Mouse (Mus musculus): ENCODE data around the gene B3gnt3.
"Not testable (repeated sequence)": the region's sequence is repeated elsewhere in the genome, so short reads cannot be mapped to it uniquely, and the experiment has no call there.

The B3gnt3 gene

DNA sequence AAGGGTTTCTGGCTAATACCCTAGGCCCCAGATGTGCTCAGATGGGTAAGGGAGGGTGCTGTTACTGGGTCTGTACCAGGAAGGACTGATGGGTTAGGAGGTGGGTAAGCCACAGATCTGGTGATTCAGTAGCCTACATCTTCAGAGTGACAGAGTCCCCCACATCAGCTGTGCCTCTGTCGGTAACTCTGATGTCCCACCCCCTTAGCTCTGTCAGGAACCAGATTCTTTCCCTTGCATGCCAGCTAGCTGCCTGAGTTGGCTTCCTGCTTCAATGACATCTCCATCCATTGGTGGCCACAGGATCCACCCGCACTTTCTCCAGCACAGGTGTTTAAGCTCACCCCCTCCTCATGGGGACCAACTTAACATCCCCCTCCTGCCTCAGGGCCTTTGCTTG is 10.0 kb upstream of the B3gnt3 start:
- no peak for DNase-seq (ENCODE audit: low spot score in 2 of 2)

DNA sequence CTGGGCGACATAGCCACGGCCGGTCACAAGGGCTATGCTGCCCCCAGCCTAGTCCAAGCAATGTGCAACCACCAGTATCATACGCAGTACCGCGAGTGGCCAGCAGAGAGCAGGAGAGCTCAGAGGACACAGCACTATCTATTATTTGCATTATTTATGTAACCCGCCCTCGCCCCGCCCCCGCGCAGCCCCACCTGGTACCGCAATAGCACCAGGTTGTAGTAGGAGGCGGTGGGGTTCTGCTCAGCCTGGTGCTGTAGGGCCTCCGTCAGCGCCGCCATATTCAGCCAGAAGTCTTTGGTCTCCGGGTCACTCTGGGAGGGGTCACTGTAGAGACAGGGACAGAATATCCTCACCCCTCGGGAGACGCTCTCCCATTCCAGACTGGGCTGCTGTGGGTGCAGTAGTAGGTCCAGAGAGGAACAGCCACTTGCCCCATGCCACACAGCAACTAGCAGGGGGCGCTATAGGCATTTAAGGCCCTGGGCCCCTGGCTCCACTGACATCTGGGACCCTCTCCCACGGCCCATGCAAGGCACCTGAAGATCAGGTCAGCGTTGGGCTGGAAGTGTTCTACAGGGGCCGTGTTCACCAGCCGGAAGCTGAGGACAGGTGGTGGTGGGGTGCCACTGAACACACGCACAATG is 8.3 kb upstream of the B3gnt3 start:
- peak; percentile 60 to 88 for DNase-seq (ENCODE audit: low spot score in 2 of 2)

DNA sequence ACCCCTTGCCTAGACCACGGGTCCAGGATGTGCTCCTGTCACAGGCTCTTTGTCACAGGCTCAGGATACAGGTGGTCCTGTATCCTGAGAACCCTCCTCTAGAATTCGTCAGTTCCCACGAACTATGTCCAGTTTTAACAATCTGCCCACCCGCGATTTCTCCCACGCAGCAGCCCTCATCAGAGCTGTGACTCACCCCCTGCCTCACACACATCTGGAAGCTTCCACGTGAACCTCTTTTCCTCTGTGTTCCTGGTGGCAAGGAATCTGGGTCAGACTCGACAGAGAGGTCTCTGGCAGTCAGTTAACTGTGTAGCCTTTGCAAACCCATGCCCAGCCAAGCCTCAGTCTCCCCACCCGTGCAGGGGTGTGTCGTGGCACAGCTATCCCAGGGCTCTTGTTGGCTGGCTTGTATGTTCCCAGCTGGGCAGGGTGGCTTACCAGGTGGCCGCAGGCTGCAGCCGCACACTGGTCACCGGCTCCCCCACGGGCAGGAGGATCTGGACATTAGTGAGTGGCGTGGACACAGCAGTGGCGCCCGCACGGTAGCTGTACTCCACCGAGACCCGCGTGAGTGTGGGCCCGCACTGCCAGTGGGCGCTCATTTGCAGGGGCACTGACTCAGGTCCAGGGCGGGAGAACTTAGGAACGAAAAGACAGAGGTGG is 7.7 kb upstream of the B3gnt3 start:
- no peak for DNase-seq (ENCODE audit: low spot score in 2 of 2)

DNA sequence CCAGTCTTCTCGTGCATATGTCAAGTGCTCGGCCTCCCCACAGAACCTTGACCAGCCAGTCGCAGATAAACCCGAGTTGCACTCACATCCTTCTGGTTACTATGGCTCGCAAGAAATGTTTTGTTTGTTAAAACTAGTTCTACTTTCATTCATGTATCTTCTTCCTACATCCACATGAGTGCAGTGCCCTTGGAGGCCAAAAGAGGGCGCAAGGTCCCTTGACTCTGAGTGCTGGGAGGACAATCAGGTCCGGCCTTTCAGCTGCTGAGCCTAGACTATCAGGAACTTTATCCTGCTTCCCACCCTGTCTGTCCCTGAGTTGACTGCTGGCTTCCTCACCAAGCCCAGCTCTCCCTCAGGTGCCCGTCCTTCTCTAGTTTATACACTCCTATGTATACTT is 6.3 kb upstream of the B3gnt3 start:
- no peak for DNase-seq (ENCODE audit: low spot score in 2 of 2)

DNA sequence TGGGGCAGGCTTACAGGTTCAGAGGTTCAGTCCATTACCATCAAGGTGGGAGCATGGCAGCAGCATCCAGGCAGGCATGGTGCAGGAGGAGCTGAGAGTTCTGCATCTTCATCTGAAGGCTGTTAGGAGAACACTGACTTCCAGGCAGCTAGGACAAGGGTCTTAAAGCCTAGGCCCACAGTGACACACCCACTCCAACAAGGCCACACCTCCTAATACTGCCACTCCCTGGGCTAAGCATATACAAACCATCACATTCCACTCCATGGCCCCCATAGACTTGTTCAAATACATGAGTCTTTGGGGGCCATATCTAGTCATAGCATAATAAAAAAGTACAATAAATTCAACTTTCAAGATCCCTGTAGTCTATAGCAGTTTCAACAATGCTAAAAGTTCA is 1.8 kb upstream of the B3gnt3 start:
- DNase-seq (ENCODE audit: low spot score in 2 of 2) = not testable (repeated sequence)

DNA sequence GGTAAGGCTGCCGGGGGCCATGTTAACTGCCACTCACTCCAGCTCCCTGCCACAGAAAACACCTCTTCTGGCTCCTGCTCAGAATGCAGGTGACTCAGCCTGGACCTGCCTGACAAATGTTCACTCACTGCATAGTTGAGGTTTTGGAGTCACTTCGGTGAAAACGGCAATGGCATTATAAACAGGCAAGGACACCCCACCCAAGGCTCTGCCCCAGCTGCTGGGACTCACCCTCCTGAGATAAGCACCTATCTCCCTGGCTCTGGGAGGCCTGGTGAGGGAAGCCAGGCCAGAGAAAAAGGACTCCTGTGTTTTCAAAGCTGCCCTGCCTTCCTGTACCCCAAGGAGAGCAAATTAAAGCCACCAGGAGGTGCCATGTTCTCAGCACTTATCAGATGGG is 1.3 kb upstream of the B3gnt3 start:
- DNase-seq (ENCODE audit: low spot score in 2 of 2) = no peak

DNA sequence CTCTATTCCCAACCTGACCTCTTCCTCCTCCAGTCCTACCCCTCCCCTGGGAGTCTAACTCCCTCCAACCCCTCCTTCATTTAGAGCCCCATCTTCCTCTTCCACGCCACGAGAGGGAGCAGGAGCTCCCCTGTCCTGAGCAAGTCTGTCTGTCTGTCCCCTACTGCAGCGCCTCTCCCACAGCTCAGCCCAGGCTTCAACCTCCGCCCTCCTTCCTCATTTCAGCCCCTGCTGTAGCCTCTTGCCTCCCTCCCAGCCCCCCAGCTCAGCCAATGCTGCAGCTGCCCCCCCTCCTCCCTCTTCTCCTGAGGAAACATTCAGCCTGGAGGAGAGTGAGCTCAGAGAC is 471 bp upstream of the B3gnt3 start:
- DNase-seq (ENCODE audit: low spot score in 2 of 2) = no peak

DNA sequence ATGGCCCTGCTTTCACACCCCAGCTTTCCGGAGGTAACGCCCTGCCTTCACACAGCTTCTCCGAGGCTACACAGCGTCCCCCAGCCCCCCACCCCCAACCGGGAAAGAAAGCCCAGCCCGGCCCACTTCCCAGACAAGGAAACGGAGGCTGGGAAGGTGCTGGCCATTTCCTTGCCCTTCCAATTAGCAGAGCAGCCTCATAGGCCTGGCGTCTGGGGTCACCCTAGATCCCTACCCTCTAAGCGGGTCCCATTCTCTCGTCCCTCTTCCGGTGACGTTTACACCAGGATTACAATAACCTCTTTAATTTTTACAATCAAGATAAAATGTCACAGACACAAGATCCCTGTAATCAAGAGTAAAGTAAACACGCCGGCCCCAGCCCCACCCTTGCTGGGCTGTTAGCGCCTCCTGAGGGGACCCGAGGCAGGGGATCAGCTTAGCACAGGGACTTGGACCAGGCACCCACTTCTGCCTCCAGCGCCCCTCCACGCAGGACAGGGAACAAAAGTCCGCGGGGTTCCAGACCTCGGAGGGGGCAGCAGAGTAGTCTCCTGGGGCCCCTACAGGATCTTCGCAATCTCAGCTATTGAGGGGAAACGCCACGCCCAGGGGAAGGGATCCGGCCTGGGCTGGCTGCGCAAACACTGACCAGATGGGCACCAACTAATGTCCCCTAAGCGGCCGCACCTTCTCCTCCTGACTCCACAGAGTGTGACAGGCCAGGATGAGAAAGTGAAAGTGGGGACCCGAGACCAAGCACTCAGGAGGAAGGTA is 908 bp downstream of the B3gnt3 start:
- no peak for DNase-seq (ENCODE audit: low spot score in 2 of 2)

DNA sequence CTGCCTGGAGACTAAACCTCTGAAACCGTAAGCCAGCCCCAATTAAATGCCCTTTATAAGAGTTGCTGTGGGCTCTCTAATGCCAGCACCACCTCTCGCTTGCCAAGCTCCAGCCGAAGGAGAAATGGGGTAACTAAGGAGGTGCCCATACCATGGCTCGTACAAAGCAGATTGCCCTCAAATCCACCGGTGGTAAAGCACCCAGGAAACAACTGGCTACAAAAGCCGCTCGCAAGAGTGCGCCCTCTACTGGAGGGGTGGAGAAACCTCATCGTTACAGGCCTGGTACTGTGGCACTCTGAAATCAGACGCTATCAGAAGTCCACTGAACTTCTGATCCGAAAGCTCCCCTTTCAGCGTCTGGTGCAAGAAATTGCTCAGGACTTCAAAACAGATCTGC is 6.1 kb downstream of the B3gnt3 start:
- not testable (repeated sequence) for DNase-seq (ENCODE audit: low spot score in 2 of 2)

DNA sequence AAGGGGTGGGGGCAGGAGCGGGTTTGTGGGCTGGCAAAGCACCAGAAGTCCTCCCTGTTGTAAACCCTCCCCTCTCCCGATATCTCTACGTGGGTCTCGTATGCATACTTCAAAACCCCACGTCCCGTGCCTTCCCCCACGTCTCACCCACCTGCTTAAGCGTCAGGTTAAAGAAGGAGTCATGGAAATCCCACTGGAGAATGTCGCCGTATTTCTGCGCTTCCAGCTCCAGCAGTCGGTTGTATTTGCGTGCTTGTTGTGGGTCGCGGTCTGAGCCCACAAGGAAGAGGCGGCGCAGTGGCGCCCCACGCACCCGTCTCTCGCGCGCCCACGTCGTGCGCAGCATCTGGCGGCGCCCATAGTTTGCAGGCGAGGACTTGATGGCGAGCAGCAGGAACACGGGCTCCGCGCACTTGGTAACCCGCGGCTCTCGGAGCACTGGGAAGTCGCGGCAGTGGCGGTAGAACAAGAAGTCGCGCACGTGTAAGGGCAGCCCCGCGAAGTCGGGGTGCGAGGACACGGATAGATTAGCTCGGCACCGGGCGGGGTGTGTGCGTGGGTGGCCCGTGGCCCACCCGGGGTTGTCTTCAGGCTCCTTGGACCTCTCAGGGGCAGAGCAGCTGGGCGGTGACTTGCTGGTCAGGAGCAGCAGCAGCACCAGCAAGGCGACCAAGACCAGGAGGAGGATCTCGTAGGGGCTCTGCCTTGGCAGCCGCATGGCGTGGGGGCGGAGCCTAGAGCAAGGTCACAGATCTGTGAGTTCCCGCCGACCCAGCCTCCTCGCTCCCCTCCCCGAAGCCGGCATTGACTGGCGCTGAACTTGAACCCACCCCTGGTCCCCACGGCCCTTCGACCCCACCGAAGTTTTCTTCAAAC is 8.2 kb downstream of the B3gnt3 start:
- DNase-seq (ENCODE audit: low spot score in 2 of 2) = no peak

DNA sequence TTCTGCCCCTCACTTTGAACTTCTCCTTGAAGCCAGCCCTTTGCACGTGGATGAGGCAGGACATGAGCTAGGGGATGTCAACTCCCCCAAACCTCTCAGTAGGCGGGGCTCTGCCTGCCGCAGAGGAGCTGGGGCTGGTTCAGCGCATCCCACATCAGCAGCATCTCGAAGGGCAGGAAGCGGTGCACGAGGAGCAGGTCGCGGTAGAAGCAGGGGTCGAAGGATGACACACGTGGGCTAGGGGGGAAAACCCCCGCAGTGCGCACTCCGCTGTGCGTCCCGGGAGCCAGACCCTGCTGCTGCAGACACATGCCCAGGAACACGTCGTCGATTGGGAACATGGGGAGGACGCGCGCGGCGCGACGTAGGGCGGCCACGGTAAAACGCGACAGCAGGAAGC is 9.1 kb downstream of the B3gnt3 start:
- DNase-seq (ENCODE audit: low spot score in 2 of 2) = no peak

DNA sequence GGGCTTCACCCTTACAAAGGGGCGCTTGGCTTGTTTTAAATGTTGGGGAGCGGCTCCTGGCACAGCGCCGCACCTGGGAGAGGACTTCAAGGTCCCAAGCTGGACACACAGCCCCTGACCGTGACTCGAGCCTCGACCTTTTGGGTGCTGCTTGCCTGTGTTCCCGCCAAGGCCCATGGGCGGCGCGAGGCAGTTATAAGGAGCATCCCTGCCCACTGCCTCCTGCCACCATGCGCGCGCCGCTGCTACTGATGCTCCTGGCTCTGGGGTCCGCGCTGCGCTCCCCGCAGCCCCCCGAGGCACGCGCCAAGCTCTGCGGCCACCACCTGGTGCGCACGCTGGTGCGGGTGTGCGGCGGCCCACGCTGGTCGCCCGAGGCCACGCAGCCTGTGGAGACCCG is 12.6 kb downstream of the B3gnt3 start, which contains the start of gene Insl3:
Gene Insl3, plus strand, starts transcription at position 187 of the 400 bp plus-strand sequence.
- no peak for DNase-seq (ENCODE audit: low spot score in 2 of 2)

DNA sequence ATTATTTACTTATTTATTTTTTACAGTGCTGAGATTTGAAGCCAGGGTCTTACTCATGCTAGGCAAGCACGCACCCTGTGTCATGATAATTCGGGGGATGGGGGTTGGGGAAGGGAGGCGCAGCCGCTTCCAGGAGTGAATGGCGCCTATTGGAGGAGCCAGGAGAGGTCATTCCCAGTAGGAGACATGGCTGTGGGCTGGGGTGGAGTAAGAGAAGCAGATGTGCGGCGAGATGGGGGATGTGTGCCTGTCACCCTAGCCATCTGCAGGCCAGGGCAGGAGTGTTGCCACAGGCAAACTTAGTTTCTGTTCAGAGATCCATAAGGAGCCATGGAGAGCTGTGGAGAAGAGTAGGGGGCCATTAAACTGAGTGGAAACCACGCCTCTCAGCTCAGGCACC is 14.0 kb downstream of the B3gnt3 start:
- no peak for DNase-seq (ENCODE audit: low spot score in 2 of 2)

DNA sequence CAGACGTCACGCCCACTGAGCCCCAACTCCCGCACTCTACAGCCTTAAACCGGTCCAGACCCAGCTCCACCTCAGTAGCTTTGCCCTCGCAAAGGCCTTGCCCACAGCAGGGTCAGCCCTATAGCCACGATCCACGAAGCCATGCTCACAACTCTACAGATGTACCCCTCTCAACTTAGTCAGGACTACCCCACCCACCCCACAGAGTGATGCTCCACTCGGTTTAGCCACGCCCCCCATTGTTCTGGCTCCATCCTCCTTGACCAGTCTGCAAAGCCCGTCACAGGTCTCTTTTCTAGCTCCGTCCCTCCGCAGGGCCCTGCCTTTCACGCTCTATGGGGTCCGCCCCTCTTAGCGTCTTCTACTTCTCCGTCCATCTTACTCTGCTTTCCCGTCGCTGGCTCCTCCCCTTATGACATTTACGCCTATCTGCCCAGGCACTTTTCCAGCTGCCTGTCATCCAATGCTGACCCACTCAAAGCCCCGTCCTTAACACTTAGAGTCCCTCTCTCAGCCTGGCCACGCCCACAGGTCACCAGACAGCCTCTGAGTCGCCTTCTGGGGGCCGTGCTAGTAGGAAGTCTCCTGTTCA is 15.3 kb downstream of the B3gnt3 start:
- DNase-seq (ENCODE audit: low spot score in 2 of 2) = no peak

DNA sequence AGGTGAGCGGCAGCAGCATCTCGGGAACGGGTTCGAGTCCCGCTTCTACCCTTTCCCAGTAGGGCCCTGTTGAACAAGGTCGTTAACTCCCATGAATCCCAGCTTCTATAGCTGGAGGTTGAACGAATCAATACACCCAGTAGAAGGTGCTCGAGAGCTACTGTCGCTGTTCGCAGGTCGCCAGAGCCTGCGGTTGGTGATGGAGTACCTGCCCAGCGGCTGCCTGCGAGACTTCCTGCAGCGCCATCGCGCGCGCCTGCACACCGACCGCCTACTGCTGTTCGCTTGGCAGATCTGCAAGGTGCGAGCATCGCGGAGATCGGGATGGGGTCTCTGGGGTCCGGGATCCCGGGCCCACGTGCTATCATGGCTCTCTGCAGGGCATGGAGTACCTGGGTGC is 16.0 kb downstream of the B3gnt3 start:
- no peak for DNase-seq (ENCODE audit: low spot score in 2 of 2)

DNA sequence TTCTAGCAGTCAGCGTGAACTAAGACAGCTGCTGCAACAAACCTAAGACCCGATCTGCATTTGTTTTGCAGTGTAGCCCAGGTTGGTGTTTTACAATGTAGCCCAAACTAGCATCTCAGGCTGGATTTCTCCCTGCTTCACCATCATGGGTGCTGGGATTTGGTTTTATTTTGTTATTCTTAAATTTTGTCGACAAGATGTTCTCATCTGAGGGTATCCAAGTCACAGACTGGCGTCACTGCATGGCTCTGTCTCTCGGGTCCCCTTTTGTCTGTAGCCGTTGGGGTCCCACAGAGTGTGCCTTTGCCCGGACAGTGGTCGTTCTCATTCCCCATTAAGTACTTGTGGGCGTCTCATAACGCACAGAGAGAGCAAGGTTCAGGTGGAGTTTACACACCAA is 16.9 kb downstream of the B3gnt3 start:
- DNase-seq (ENCODE audit: low spot score in 2 of 2) = no peak

DNA sequence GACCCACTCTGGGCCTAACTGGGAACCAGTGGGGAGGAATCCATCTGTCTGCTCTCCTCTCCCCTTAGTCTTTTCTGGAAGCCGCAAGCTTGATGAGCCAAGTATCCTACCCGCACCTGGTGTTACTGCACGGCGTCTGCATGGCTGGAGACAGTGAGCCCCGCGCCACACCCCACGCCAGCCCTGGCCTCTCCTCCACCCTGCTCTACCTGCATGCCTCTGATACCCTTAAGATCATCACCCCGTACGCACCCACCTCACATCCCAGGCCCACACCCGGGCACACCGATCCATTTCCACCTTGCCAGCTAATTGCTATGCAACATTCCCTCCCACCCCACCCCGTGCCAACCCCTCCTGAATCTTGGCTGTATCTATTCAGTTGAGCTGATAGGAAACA is 18.8 kb downstream of the B3gnt3 start:
- no peak for DNase-seq (ENCODE audit: low spot score in 2 of 2)

DNA sequence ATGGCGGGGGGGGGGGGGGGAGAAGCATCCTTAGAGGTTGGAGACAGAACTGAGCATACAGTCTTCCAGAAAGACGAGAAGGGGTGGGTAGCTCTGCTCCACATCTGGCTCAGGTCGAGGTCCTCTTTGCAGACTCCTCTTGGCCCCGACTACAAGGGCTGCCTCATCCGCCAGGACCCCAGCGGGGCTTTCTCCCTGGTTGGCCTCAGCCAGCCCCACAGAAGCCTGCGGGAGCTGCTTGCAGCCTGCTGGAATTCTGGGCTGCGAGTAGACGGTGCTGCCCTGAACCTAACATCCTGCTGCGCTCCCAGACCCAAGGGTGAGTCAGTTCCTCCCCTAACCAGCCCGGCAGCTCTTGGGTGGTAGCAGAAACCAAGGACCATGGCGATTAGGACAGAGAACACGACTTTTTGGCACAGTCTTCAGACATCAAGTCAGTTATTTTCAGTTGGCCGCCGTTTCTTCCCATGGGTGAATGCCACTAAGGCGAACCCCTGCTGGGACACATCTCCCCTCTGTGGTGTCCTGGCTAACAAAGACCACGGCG is 20.1 kb downstream of the B3gnt3 start:
- no peak for DNase-seq (ENCODE audit: low spot score in 2 of 2)

DNA sequence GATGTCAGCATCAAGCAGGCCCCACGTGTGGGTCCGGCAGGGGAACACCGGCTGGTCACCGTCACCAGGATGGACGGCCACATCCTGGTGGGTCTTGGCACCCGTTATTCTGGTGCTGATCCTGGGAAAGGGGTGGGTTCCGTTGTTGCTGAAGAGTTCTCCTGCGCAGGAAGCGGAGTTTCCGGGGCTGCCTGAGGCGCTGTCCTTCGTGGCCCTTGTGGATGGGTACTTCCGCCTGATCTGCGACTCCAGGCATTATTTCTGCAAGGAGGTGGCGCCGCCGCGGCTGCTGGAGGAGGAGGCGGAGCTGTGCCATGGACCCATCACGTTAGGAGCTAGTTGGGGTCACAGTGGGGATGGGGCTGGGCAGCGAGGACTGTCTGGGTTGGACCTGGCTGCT is 21.1 kb downstream of the B3gnt3 start:
- DNase-seq (ENCODE audit: low spot score in 2 of 2) = no peak

DNA sequence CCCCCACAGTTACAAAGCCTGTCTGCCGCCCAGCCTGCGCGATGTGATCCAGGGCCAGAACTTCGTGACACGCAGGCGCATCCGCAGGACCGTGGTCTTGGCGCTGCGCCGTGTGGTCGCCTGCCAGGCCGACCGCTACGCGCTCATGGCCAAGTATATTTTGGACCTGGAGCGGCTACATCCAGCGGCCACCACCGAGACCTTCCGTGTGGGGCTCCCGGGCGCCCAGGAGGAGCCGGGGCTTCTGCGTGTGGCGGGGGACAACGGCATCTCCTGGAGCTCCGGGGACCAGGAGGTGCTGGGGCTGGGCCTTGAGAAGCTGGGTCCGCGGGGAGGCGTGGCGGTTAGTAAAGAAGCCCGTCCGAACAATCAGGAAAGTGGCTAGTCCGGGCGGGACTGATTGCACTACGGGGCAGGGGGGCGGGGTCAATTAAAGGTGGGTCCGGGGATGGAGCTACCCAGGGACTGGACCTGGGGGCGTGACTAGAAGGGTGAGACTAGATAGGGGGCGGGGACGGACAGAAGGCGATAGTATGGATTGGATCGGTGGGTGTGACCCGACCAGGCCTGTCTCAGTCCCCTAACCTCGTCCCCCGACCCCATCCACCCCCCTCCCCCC is 21.9 kb downstream of the B3gnt3 start:
- no peak for DNase-seq (ENCODE audit: low spot score in 2 of 2)

DNA sequence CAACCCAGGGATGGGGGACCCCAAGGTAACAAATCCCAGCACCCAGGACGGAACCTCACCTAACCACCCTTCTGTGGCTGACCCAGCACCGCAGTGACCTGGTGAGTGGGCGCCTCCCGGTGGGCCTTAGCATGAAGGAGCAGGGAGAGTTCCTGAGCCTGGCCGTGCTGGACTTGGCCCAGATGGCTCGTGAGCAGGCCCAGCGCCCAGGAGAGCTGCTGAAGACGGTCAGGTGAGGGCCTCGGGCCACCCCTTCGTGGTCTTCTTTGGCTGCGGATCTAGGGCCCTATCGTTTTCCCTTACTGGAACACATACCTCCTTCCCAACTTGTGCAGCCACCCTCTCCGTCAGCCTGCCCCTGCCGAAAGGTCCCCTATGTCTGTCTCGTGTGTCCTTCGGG is 22.5 kb downstream of the B3gnt3 start:
- DNase-seq (ENCODE audit: low spot score in 2 of 2) = no peak

Data from urinary bladder, postnatal 4 days (tissue).